Mouse (Mus musculus) liver, embryonic 14.5 days (tissue): Measurements from ENCODE around the gene Blnk. TPM values are rescaled to one million over a fixed set of nuclear protein-coding genes. Genes with fewer than 3 reads are reported as not detected.

Experiments
- ATAC-seq: fragments of 200-750 bp; cut with Nextera tagmentation; 2 replicates; pipeline ENCODE4 v1.8.0; 2017; ENCODE audit warnings: moderate number of reproducible peaks, mild to moderate bottlenecking, moderate library complexity; ENCODE audit not compliant: insufficient read depth
- DNase-seq, 3 experiments: peaks; one replicate each; pipeline ENCODE4 v3.0.0-alpha.2; 2012 to 2013; ENCODE audit warnings: low read depth in 3 of 3, low spot score in 3 of 3
- H3K27ac ChIP-seq: fragments of 300-500 bp; sonication (generic); 2 replicates; pipeline ENCODE4 v1.5.1; 2014; ENCODE audit warnings: moderate library complexity, mild to moderate bottlenecking, control low read depth, inconsistent platforms
- H3K27me3 ChIP-seq: fragments of 300-500 bp; sonication (generic); 2 replicates; pipeline ENCODE4 v1.6.1; 2014; ENCODE audit warnings: mild to moderate bottlenecking, low read length, moderate library complexity; ENCODE audit not compliant: control insufficient read depth, insufficient read depth
- H3K36me3 ChIP-seq: fragments of 300-500 bp; sonication (generic); replicated peaks from 2 replicates; pipeline ENCODE4 v1.6.1; 2014; ENCODE audit warnings: low read depth; ENCODE audit not compliant: control insufficient read depth, insufficient read depth
- H3K4me1 ChIP-seq, 2 experiments: fragments of 200-500 bp in 1 of 2; fragments of 300-500 bp in 1 of 2; sonication (generic) in 1 of 2; replicated peaks; 2 replicates each; pipeline ENCODE4 v1.6.1; 2012 to 2014; ENCODE audit warnings: antibody characterized with exemption in 1 of 2, inconsistent platforms in 1 of 2, low read length in 1 of 2; ENCODE audit not compliant: control insufficient read depth in 2 of 2, insufficient read depth in 2 of 2
- H3K4me2 ChIP-seq: fragments of 300-500 bp; sonication (generic); 2 replicates; pipeline ENCODE4 v1.6.1; 2014; ENCODE audit warnings: low read depth, mild to moderate bottlenecking, control low read depth, moderate library complexity
- H3K4me3 ChIP-seq, 2 experiments: fragments of 200-500 bp in 1 of 2; fragments of 300-500 bp in 1 of 2; sonication (generic) in 1 of 2; 2 replicates each; pipeline ENCODE4 v1.5.1; 2012 to 2014; ENCODE audit warnings: low read depth in 2 of 2, low read length in 2 of 2, mild to moderate bottlenecking in 2 of 2, control low read depth in 1 of 2, inconsistent platforms in 1 of 2, moderate library complexity in 1 of 2; ENCODE audit not compliant: insufficient read depth in 1 of 2
- H3K9ac ChIP-seq: fragments of 300-500 bp; sonication (generic); replicated peaks from 2 replicates; pipeline ENCODE4 v1.6.1; 2014; ENCODE audit warnings: mild to moderate bottlenecking, control low read depth, moderate library complexity
- H3K9me3 ChIP-seq: fragments of 300-500 bp; sonication (generic); 2 replicates; pipeline ENCODE4 v1.6.1; 2016; ENCODE audit warnings: low read length, mixed read lengths; ENCODE audit not compliant: control insufficient read depth
- CTCF ChIP-seq: IDR thresholded peaks from 2 replicates; pipeline ENCODE4 v1.5.1; 2016; ENCODE audit warnings: antibody characterized with exemption, low read depth, control low read depth
- EP300 ChIP-seq: IDR thresholded peaks from 2 replicates; pipeline ENCODE4 v1.6.1; 2016; ENCODE audit warnings: antibody characterized with exemption, low read depth
- WGBS: fragments of 180-500 bp; shearing (Covaris S2); extraction: QIAGEN DNeasy Blood & Tissue Kit; methylation state at CpG from one replicate; pipeline ENCODE4 v1.1.7; 2014; ENCODE audit not compliant: insufficient replicate concordance; 5-methylcytosine and 5-hydroxymethylcytosine counted together
- polyA plus RNA-seq, 2 experiments: library from polyadenylated mRNA; depleted of rRNA in 1 of 2; stranded (reverse) in 1 of 2; unstranded in 1 of 2; fragments of >200 nt; fragmentation: Nextera tagmentation in 1 of 2; extraction: Ambion mirVana in 1 of 2; gene quantifications; 2 replicates each; pipeline versions ENCODE4 v1.2.1 to v1.2.3; 2012 to 2014

Blnk gene
- polyA plus RNA-seq, 2 experiments = 0.45 to 0.71 TPM

- Histone ChIP-seq H3K27me3 (peaks cover 2% of the 10 kb centered on the region; the same call in 1 of the 2 replicates), H3K4me1 (no peaks in the 10 kb centered on the region), H3K36me3 (no peaks in the 10 kb centered on the region), H3K27ac (no peak overlapping the region), H3K9ac (no peak overlapping the region), H3K4me2 (no peak overlapping the region), H3K9me3 (no peaks in the 10 kb centered on the region), H3K4me3 (no peak overlapping the region)
- 44% methylated on average over 6 of the region's 6 CpGs for WGBS
- ATAC-seq = no peak
- no peak for TF ChIP-seq CTCF
- TF ChIP-seq EP300 = no peak
- no peak for DNase-seq
These were observed 35.8 kb upstream of the Blnk start for GRCm38 (mm10) chr19:41030161-41030560.

DNA sequence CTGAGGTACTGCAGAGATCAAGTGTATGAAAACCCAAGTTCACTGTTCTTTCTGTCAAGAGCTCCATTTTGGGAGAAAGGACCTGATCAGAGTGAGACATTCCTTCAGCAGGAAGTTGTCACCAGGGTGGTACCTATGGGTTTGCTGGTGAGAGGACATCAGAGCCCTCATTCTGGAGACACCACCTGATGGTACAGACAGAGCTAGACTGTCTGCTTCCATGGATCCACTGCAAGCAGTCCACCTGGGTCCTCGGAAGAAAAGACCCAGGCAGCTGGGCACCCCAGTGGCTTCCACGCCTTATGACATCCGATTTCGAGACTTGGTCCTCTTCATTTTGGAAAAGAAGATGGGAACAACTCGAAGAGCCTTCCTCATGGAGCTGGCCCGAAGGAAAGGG, 34.9 kb upstream of the Blnk start, which contains the start of gene Dntt:
Gene Dntt (plus strand): TSS at position 57 of the 400 bp plus-strand sequence.
- WGBS = 60% methylated on average over 6 of the region's 6 CpGs
- DNase-seq = no peak
- Histone ChIP-seq H3K27ac (no peak within 1 kb of the TSS), H3K4me1 (no peaks in the 10 kb centered on the region), H3K27me3 (peaks cover 2% of the 10 kb centered on the region; the same call in 1 of the 2 replicates), H3K36me3 (no peaks in the 10 kb centered on the region), H3K9me3 (no peaks in the 10 kb centered on the region), H3K4me3 (no peak within 1 kb of the TSS), H3K9ac (no peak within 1 kb of the TSS), H3K4me2 (no peak within 1 kb of the TSS)
- no peak for TF ChIP-seq EP300
- no peak for TF ChIP-seq CTCF
- no peak for ATAC-seq

GRCm38 (mm10) chr19:41027601-41028000, 33.3 kb upstream of the Blnk start:
- no peak overlapping the region for H3K4me2 ChIP-seq
- H3K27ac ChIP-seq = no peak overlapping the region
- DNase-seq = no peak
- H3K9ac ChIP-seq = no peak overlapping the region
- H3K4me3 ChIP-seq = no peak overlapping the region
- WGBS = 82% methylated on average over 9 of the region's 9 CpGs
- H3K4me1 ChIP-seq = no peaks in the 10 kb centered on the region
- no peaks in the 10 kb centered on the region for H3K9me3 ChIP-seq
- TF ChIP-seq EP300 (no peak), CTCF (no peak)
- H3K27me3 ChIP-seq = peaks cover 2% of the 10 kb centered on the region; the same call in 1 of the 2 replicates
- ATAC-seq = no peak
- H3K36me3 ChIP-seq = no peaks in the 10 kb centered on the region

DNA sequence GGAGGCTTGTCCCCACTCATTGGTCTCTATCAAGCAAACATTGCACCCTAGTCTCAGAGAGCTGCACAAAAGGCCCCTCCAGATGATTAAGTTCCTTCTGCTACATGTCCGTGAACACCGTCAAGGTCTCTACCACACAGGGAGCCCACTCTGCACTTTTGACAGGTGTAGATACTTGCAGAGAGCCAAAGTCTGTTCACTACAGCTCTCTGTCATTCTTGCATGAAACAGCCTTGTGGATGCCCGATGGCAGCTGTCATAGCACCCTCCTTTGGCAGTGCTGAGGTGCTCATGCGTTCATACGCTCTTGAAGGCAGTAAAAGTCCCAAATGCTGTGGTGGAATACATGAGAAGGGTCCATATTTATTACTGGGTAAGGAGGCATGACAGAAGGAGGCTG, 32.7 kb upstream of the Blnk start:
- no peak for ATAC-seq

DNA sequence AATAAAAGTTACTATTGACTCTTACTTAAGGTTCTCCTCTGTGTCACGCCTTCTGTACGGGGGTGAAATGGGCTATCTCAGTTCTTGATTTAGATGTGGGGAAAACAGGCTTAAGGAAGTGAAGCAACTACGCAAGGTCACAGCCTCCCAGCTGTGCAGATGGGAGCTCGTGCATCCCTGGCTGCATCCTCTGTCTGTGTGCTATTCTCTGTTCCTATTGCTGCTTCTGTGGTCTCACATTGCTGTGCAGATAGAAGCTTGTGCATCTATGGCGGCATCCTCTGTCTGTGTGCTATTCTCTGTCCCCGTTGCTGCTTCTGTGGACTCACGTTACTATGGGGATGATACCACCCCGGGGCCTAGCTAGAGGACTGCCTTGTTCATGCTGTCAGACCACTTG, 32.2 kb upstream of the Blnk start:
- H3K9ac ChIP-seq = no peak overlapping the region

More for the DNA sequence above, 32.7 kb upstream of the Blnk start:
- Histone ChIP-seq H3K27me3 (peaks cover 2% of the 10 kb centered on the region; the same call in 1 of the 2 replicates), H3K4me3 (no peak overlapping the region), H3K4me1 (no peaks in the 10 kb centered on the region), H3K4me2 (no peak overlapping the region), H3K36me3 (no peaks in the 10 kb centered on the region), H3K9ac (no peak overlapping the region), H3K9me3 (no peaks in the 10 kb centered on the region), H3K27ac (no peak overlapping the region)
- 74% methylated on average over 5 of the region's 5 CpGs for WGBS
- DNase-seq = no peak
- TF ChIP-seq EP300 = no peak
- TF ChIP-seq CTCF = no peak

More for the DNA sequence above, 32.2 kb upstream of the Blnk start:
- ATAC-seq (no peak), DNase-seq (no peak)
- no peak overlapping the region for H3K4me2 ChIP-seq
- TF ChIP-seq EP300 = no peak
- no peak for TF ChIP-seq CTCF
- no peak overlapping the region for H3K4me3 ChIP-seq
- no peaks in the 10 kb centered on the region for H3K4me1 ChIP-seq
- H3K27ac ChIP-seq = no peak overlapping the region
- no peaks in the 10 kb centered on the region for H3K36me3 ChIP-seq
- no peaks in the 10 kb centered on the region for H3K27me3 ChIP-seq
- no peaks in the 10 kb centered on the region for H3K9me3 ChIP-seq
- WGBS = 64% methylated on average over 8 of the region's 8 CpGs
